Mouse (Mus musculus) forebrain, embryonic 14.5 days (tissue): ENCODE measurements around the gene Lrrc8e. TPM values are rescaled to one million over a fixed set of nuclear protein-coding genes. Genes with fewer than 3 reads are reported as not detected.
A peak's percentile ranks its signal among the peaks of the same experiment; 100 is the strongest.

Source experiments
- ATAC-seq: fragments of 200-750 bp; cut with Nextera tagmentation; 2 replicates; pipeline ENCODE4 v1.8.0; 2017; ENCODE audit warnings: mild to moderate bottlenecking, moderate library complexity
- DNase-seq: peaks from one replicate; pipeline ENCODE4 v3.0.0-alpha.2; 2015; ENCODE audit warnings: low spot score
- H3K27ac ChIP-seq: fragments of 300-500 bp; sonication (generic); 2 replicates; pipeline ENCODE4 v1.5.1; 2014; ENCODE audit warnings: low read depth, mild to moderate bottlenecking, control low read depth, low read length, moderate library complexity
- H3K27me3 ChIP-seq: fragments of 300-500 bp; sonication (generic); replicated peaks from 2 replicates; pipeline ENCODE4 v1.6.1; 2014; ENCODE audit warnings: low read length, control low read depth, mixed read lengths; ENCODE audit not compliant: control insufficient read depth, insufficient read depth
- H3K36me3 ChIP-seq: fragments of 300-500 bp; sonication (generic); 2 replicates; pipeline ENCODE4 v1.6.1; 2014; ENCODE audit warnings: low read length, control low read depth; ENCODE audit not compliant: control insufficient read depth, insufficient read depth
- H3K4me1 ChIP-seq: fragments of 300-500 bp; sonication (generic); 2 replicates; pipeline ENCODE4 v1.6.1; 2014; ENCODE audit warnings: antibody characterized with exemption, low read length, control low read depth; ENCODE audit not compliant: control insufficient read depth, insufficient read depth
- H3K4me2 ChIP-seq: fragments of 300-500 bp; sonication (generic); 2 replicates; pipeline ENCODE4 v1.6.1; 2014; ENCODE audit warnings: mild to moderate bottlenecking, control low read depth, low read length
- H3K4me3 ChIP-seq: fragments of 300-500 bp; sonication (generic); 2 replicates; pipeline ENCODE4 v1.5.1; 2014; ENCODE audit warnings: low read depth, low read length, control low read depth
- H3K9ac ChIP-seq: fragments of 300-500 bp; sonication (generic); 2 replicates; pipeline ENCODE4 v1.6.1; 2014; ENCODE audit warnings: mild to moderate bottlenecking, low read length, control low read depth, moderate library complexity
- H3K9me3 ChIP-seq: fragments of 300-500 bp; sonication (generic); replicated peaks from 2 replicates; pipeline ENCODE4 v1.6.1; 2016; ENCODE audit warnings: low read length, control low read depth, mixed read lengths; ENCODE audit not compliant: control insufficient read depth
- WGBS: fragments of 180-500 bp; shearing (Covaris S2); extraction: QIAGEN DNeasy Blood & Tissue Kit; methylation state at CpG from one replicate; pipeline ENCODE4 v1.1.7; 2014; 5-methylcytosine and 5-hydroxymethylcytosine counted together
- polyA plus RNA-seq: library from polyadenylated mRNA; unstranded; fragments of >200 nt; fragmentation: Nextera tagmentation; extraction: Ambion mirVana; gene quantifications from 2 replicates; pipeline ENCODE4 v1.2.1, GENCODE M21; 2014

Lrrc8e gene
- polyA plus RNA-seq, 1 experiment from 2014 or later = not detected

GRCm38 (mm10) chr8:4205246-4206123 lies 21.1 kb upstream of the Lrrc8e start:
- Histone ChIP-seq H3K4me1 (peaks cover 3% of the 10 kb centered on the region; the same call in 1 of the 2 replicates), H3K9me3 (no peaks in the 10 kb centered on the region), H3K36me3 (peaks cover 76% of the 10 kb centered on the region), H3K9ac (no peak overlapping the region), H3K4me2 (peak overlapping the region; percentile 12; the same call in 1 of the 2 replicates), H3K27ac (no peak overlapping the region), H3K4me3 (no peak overlapping the region), H3K27me3 (peaks cover 15% of the 10 kb centered on the region)
- DNase-seq = no peak
- ATAC-seq = no peak
- 18% methylated on average over 38 of the region's 38 CpGs for WGBS

DNA sequence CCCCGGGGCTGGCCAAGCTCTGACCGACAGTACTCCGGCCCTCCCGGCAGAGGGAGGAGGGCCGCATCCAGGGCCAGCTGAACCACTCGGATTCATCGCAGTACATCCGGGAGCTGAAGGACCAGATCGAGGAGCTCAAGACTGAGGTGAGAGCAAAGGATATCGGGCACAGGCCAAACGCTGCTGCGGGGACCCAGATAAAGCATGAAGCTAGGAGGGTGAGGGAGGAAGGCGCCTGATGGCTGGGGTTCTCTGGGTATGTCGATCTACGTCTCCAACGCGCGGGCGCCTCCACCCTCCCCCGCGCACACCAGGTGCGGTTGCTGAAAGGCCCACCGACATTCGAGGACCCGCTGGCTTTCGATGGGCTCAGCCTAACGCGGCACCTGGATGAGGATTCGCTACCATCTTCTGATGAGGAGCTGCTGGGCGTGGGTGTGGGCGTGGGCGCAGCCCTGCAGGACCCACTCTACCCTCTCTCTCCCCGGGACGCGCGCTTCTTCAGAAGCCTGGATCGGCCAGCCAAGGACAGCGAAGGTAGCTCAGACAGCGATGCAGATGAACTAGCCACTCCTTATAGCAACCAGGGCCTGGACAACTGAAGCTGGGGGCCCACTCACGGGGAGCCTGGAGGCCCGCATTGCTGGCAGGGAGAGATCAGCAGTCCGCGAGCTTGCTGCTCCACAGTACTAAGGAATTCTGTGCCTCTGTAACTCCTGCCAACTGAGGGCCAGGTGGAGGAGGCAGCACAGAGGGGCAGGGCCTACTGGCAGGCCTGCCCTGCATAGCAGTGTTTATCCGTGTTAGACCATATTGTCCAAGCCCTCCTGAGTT lies 20.2 kb upstream of the Lrrc8e start:
- WGBS = 11% methylated on average over 44 of the region's 44 CpGs
- Histone ChIP-seq H3K4me3 (no peak overlapping the region), H3K27ac (no peak overlapping the region), H3K4me1 (peaks cover 3% of the 10 kb centered on the region; the same call in 1 of the 2 replicates), H3K36me3 (peaks cover 76% of the 10 kb centered on the region), H3K27me3 (peaks cover 15% of the 10 kb centered on the region), H3K9ac (peak overlapping the region; percentile 25; the same call in 1 of the 2 replicates), H3K4me2 (peak overlapping the region; percentile 12; the same call in 1 of the 2 replicates), H3K9me3 (no peaks in the 10 kb centered on the region)
- no peak for DNase-seq
- ATAC-seq = peak; percentile 38

- H3K4me2 ChIP-seq = no peak overlapping the region
- peaks cover 74% of the 10 kb centered on the region for H3K36me3 ChIP-seq
- H3K4me3 ChIP-seq = no peak overlapping the region
- DNase-seq (no peak), ATAC-seq (no peak)
- no peaks in the 10 kb centered on the region for H3K9me3 ChIP-seq
- H3K4me1 ChIP-seq = peaks cover 3% of the 10 kb centered on the region; the same call in 1 of the 2 replicates
- H3K9ac ChIP-seq = peak overlapping the region; percentile 25; the same call in 1 of the 2 replicates
- 49% methylated on average over 2 of the region's 2 CpGs for WGBS
- H3K27me3 ChIP-seq = peaks cover 15% of the 10 kb centered on the region
- no peak overlapping the region for H3K27ac ChIP-seq
Observed at GRCm38 (mm10) chr8:4207016-4207350, 19.6 kb upstream of the Lrrc8e start.

- H3K36me3 ChIP-seq = peaks cover 59% of the 10 kb centered on the region
- peaks cover 35% of the 10 kb centered on the region for H3K4me1 ChIP-seq
- H3K4me2 ChIP-seq = no peak overlapping the region
- 64% methylated on average over 6 of the region's 6 CpGs for WGBS
- H3K27ac ChIP-seq = no peak overlapping the region
- H3K9ac ChIP-seq = no peak overlapping the region
- H3K27me3 ChIP-seq = 0 out of 2 replicates have a peak, but pooled peaks cover 3% of the 10 kb centered on the region
- no peaks in the 10 kb centered on the region for H3K9me3 ChIP-seq
- no peak for ATAC-seq
- no peak for DNase-seq
- H3K4me3 ChIP-seq = no peak overlapping the region
Observed at GRCm38 (mm10) chr8:4211097-4211496, 15.5 kb upstream of the Lrrc8e start.

GRCm38 (mm10) chr8:4212809-4213209 lies 13.8 kb upstream of the Lrrc8e start:
- Histone ChIP-seq H3K27ac (peak overlapping the region; percentile 27; the same call in 1 of the 2 replicates), H3K4me3 (peak overlapping the region; percentile 41), H3K9me3 (no peaks in the 10 kb centered on the region), H3K27me3 (no peaks in the 10 kb centered on the region), H3K9ac (peak overlapping the region; percentile 62), H3K4me2 (peak overlapping the region; percentile 83), H3K4me1 (peaks cover 36% of the 10 kb centered on the region), H3K36me3 (peaks cover 43% of the 10 kb centered on the region)
- ATAC-seq (peak; percentile 2; the same call in 1 of the 2 replicates), DNase-seq (no peak)
- WGBS = 4% methylated on average over 25 of the region's 25 CpGs

- H3K27ac ChIP-seq = peak overlapping the region; percentile 27; the same call in 1 of the 2 replicates
- no peaks in the 10 kb centered on the region for H3K9me3 ChIP-seq
- 7% methylated on average over 18 of the region's 18 CpGs for WGBS
- no peaks in the 10 kb centered on the region for H3K27me3 ChIP-seq
- peak overlapping the region; percentile 83 for H3K4me2 ChIP-seq
- peak; percentile 51 for DNase-seq
- H3K9ac ChIP-seq = peak overlapping the region; percentile 62
- ATAC-seq = peak; percentile 3; the same call in 1 of the 2 replicates
- H3K4me1 ChIP-seq = peaks cover 37% of the 10 kb centered on the region
- H3K36me3 ChIP-seq = peaks cover 38% of the 10 kb centered on the region
- H3K4me3 ChIP-seq = peak overlapping the region; percentile 41
Observed at GRCm38 (mm10) chr8:4213210-4214005, 13.2 kb upstream of the Lrrc8e start.

DNA sequence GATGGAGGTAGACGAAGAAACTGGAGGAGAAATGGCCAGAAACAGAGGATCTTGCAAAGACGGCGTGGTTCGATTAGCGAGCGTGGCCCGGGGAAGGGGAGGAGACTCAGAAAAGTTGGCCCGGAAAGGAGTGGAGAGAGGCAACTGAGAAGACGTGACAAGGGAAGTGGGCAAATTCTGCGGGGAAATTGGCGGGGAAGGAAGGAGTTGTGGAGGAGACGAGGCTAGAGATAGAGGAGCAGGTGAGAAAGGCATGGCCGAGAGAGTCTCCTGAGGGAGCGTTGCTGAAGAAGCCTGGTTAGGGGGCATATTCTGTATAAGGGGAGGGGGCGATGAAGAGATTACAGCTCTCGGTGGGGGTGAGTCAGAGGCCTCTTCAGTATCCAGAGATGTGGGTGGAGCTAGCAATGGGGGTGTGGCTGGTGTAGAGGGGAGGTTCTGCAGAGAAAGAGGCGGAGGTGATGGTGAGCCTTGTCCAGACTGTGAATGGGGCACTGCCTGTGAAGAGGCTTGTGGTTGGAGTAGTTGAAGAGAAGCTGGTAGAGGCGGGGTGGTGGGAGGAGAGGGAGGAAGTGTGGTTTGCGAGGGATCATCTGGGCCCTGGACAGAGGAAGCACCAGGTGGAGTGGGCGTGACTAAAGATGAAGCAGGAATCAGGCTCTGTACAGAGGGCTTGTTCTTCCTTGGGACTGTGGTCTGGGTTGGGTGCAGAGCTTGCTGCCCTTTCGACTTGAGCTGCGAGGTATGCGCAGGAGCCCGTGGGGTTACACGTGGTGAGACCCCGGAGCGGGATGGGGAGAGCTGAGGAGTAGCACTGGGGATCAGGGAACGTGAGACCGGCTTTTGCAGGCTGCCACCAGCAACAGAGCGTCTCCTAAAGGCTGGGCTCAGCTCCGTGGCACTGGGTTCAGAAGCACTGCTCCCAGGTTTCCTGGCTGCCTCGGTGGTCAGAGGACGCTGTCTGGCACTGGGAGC lies 12.3 kb upstream of the Lrrc8e start:
- 14% methylated on average over 33 of the region's 33 CpGs for WGBS
- Histone ChIP-seq H3K4me1 (peaks cover 37% of the 10 kb centered on the region), H3K4me2 (peak overlapping the region; percentile 83), H3K9ac (peak overlapping the region; percentile 62), H3K27me3 (no peaks in the 10 kb centered on the region), H3K9me3 (no peaks in the 10 kb centered on the region), H3K27ac (0 out of 2 replicates have a peak overlapping the region, but pooled peaks have one; percentile 27), H3K4me3 (peak overlapping the region; percentile 41), H3K36me3 (peaks cover 34% of the 10 kb centered on the region)
- DNase-seq = peak; percentile 52
- ATAC-seq = no peak
